Mouse (Mus musculus): ENCODE results near the gene Fam71e2.

DNA sequence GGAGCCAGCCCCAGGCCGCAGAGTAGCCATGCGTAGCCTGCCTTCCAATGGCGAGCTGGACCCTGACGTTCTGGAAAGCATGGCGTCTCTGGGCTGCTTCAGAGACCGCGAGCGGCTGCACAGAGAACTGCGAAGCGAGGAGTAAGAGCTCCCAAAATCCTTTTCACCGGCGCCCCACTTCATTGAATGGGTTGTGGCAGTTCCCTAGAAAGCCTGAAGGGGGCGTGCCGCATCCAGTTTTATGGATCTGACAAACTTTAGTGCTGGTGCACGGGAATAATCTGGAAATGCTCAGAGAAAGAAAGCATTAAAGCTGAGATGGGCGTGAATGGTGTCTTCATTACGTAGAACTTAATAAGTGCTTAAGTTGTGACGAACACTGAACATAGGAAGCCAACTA lies 66.0 kb downstream of the Fam71e2 start:
- 0 out of 2 replicates have a peak, but pooled peaks have one; percentile 19 for TF ChIP-seq CTCF (IDR thresholded peaks at IDR 0.05; ENCODE audit: low read depth, low read length)
- no peak for TF ChIP-seq TAL1 (conservative IDR thresholded peaks at IDR 0.05; ENCODE audit: low read depth, low read length)
